Comparison of ENCODE assay signal across 8 mouse cellular contexts in the genomic region with DNA sequence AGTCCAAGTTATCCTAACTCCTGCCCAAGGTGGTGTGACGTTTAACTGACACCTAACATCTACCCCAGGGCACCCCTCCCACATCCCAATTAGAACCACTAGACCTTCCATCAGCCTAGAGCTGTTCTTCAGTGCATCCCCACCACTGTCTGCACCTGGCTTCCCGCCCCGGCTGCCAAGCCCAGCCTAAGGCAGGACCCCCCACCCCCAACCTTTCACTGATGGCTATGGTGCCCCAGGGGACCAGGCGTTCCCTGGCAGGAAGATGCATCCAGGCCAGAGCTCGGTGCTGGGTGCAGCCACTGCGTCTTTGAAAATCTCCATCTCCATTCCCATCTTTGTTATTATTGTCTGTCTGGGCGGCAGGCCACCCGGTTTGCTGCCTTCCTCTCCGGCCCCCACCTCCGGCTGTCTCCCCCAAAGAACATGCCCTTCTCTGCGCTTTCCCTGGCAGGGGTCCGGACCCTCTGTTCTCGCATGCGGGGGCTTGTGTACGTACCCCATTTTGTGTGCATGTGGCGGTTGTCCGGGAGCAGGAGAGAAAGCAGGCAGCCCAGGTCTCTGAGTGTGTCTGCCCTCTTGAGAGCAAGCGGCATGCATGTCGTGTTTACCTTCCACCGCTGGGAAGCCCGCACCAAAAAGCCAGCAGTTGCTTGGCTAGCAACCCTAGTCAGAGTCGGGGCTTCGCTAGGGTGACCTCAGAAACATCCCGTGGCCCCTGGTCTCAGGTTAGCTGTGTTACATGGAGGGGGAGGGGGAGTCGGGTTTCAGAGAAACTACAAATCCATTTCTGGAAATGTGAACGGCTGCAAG.
DNase-seq lines count a peak whose midpoint lies in the region; ATAC-seq lines count a peak whose summit lies in the region.

No protein-coding gene starts in this region.

- ATAC-seq in megakaryocyte, adult 5-6 weeks (ENCODE audit: poor library complexity, severe bottlenecking) = no peak
- ATAC-seq in limb, embryonic 11.5 days (ENCODE audit: insufficient number of reproducible peaks, low FRiP score, low TSS enrichment, low read depth) = no peak
- ATAC-seq in neural tube, embryonic 14.5 days (ENCODE audit: low read depth) = peak; percentile 22

- H3K36me3 ChIP-seq in megakaryocyte, embryonic 14.5 days (replicated peaks; ENCODE audit: low read length) = no peaks in the 10 kb centered on the region
- H3K36me3 ChIP-seq in forebrain, embryonic 10.5 days (replicated peaks) = peaks cover 8% of the 10 kb centered on the region
- H3K36me3 ChIP-seq in limb, embryonic 11.5 days (ENCODE audit: control insufficient read depth, insufficient read depth, low read length) = no peaks in the 10 kb centered on the region
- H3K36me3 ChIP-seq in neural tube, embryonic 14.5 days (ENCODE audit: control insufficient read depth, insufficient read depth, low read length) = no peaks in the 10 kb centered on the region

- H3K9ac ChIP-seq in limb, embryonic 11.5 days (ENCODE audit: low read length) = no peak overlapping the region; the same call in 1 of the 2 replicates
- peak overlapping the region; percentile 95 for H3K9ac ChIP-seq in neural tube, embryonic 14.5 days (replicated peaks; ENCODE audit: low read depth, low read length)

- 17% methylated on average over 26 of the region's 26 CpGs for WGBS in forebrain, embryonic 10.5 days
- 11% methylated on average over 26 of the region's 26 CpGs for WGBS in limb, embryonic 11.5 days
- WGBS in neural tube, embryonic 14.5 days = 7% methylated on average over 26 of the region's 26 CpGs

- peak; percentile 26 for DNase-seq in forebrain, embryonic 10.5 days (ENCODE audit: extremely low spot score, low spot score)
- DNase-seq in limb, embryonic 11.5 days (ENCODE audit: low spot score) = peak; percentile 50
- no peak for DNase-seq in adrenal gland, adult 2 months
- no peak for DNase-seq in urinary bladder, adult 2 months (ENCODE audit: low spot score)
- DNase-seq in Muller cell, postnatal 12 days (ENCODE audit: inconsistent ontology term) = no peak

- H3K4me3 ChIP-seq in megakaryocyte, embryonic 14.5 days (replicated peaks) = peak overlapping the region; percentile 3
- H3K4me3 ChIP-seq in forebrain, embryonic 10.5 days = peak overlapping the region; percentile 95
- peak overlapping the region; percentile 90 for H3K4me3 ChIP-seq in limb, embryonic 11.5 days (ENCODE audit: low read depth, low read length)
- peak overlapping the region; percentile 99 for H3K4me3 ChIP-seq in neural tube, embryonic 14.5 days (ENCODE audit: low read depth, low read length)

- H3K4me2 ChIP-seq in limb, embryonic 11.5 days (ENCODE audit: low read depth, severe bottlenecking) = peak overlapping the region; percentile 79
- H3K4me2 ChIP-seq in neural tube, embryonic 14.5 days (ENCODE audit: low read depth, low read length) = peak overlapping the region; percentile 93

- H3K4me1 ChIP-seq in megakaryocyte, embryonic 14.5 days = peaks cover 56% of the 10 kb centered on the region
- H3K4me1 ChIP-seq in forebrain, embryonic 10.5 days = peaks cover 65% of the 10 kb centered on the region
- peaks cover 35% of the 10 kb centered on the region for H3K4me1 ChIP-seq in limb, embryonic 11.5 days (ENCODE audit: control insufficient read depth, insufficient read depth, low read length)
- peaks cover 39% of the 10 kb centered on the region for H3K4me1 ChIP-seq in neural tube, embryonic 14.5 days (ENCODE audit: control insufficient read depth, insufficient read depth, low read length)

- H3K9me3 ChIP-seq in megakaryocyte, embryonic 14.5 days = peaks cover 11% of the 10 kb centered on the region
- H3K9me3 ChIP-seq in forebrain, embryonic 10.5 days = no peaks in the 10 kb centered on the region
- H3K9me3 ChIP-seq in limb, embryonic 11.5 days (ENCODE audit: control insufficient read depth, low read length) = no peaks in the 10 kb centered on the region
- H3K9me3 ChIP-seq in neural tube, embryonic 14.5 days (ENCODE audit: control insufficient read depth, low read length) = no peaks in the 10 kb centered on the region

- H3K27ac ChIP-seq in forebrain, embryonic 10.5 days = peak overlapping the region; percentile 96
- H3K27ac ChIP-seq in limb, embryonic 11.5 days (replicated peaks; ENCODE audit: low read depth, low read length) = no peak overlapping the region
- H3K27ac ChIP-seq in neural tube, embryonic 14.5 days (ENCODE audit: low read depth, low read length) = peak overlapping the region; percentile 90

- peaks cover 83% of the 10 kb centered on the region for H3K27me3 ChIP-seq in megakaryocyte, embryonic 14.5 days (replicated peaks)
- H3K27me3 ChIP-seq in forebrain, embryonic 10.5 days (ENCODE audit: poor library complexity, severe bottlenecking) = no peaks in the 10 kb centered on the region
- H3K27me3 ChIP-seq in limb, embryonic 11.5 days (ENCODE audit: control insufficient read depth, insufficient read depth, low read length) = no peaks in the 10 kb centered on the region
- no peaks in the 10 kb centered on the region for H3K27me3 ChIP-seq in neural tube, embryonic 14.5 days (ENCODE audit: control insufficient read depth, insufficient read depth, low read length)

Comparison
In these comparisons a context has a peak if more than half of its experiments do, and no peak if none do; other contexts are left out.
1. H3K4me3 ChIP-seq: peak in every context shown above with its lines; median percentile 99 in neural tube, embryonic 14.5 days; 95 in forebrain, embryonic 10.5 days; 90 in limb, embryonic 11.5 days; 3 in megakaryocyte, embryonic 14.5 days.
2. DNase-seq: peak in forebrain, embryonic 10.5 days (single experiment) and limb, embryonic 11.5 days (single experiment); none in adrenal gland, adult 2 months (single experiment), urinary bladder, adult 2 months (single experiment) and Muller cell, postnatal 12 days (single experiment).